Mouse (Mus musculus) left cerebral cortex, adult 2 months (tissue): ENCODE results near the gene Myo18a. TPM values are rescaled to one million over a fixed set of nuclear protein-coding genes. Genes with fewer than 3 reads are reported as not detected.

Experiments
- DNase-seq, 2 experiments: peaks; one replicate each; pipeline ENCODE4 v3.0.0; 2021 to 2022; ENCODE audit warnings: low spot score in 2 of 2, mixed read lengths in 1 of 2; ENCODE audit errors: extremely low spot score in 1 of 2
- H3K27ac ChIP-seq: fragments of 200-600 bp; 2 replicates; pipeline ENCODE4 v1.8.1; 2022
- H3K4me3 ChIP-seq: fragments of 200-600 bp; 2 replicates; pipeline ENCODE4 v1.8.1; 2022
- CTCF ChIP-seq: fragments of 200-600 bp; IDR thresholded peaks from 2 replicates; pipeline ENCODE4 v1.8.1; 2022; ENCODE audit warnings: antibody characterized with exemption, mild to moderate bottlenecking, moderate library complexity
- intact Hi-C: fragments of 180-260 bp; cut with DNase I; formaldehyde crosslinking; loops from one replicate; pipeline ENCODE4 v1.15.1; 2025
- total RNA-seq, 2 experiments: library from RNA; stranded (reverse); gene quantifications; 2 replicates each; pipeline ENCODE4 v1.2.3; 2021

Myo18a gene
- total RNA-seq, 2 experiments from 2014 or later, result 164 to 169 TPM

GRCm38 (mm10) chr11:77775701-77776400 lies 12.8 kb downstream of the Myo18a start:
- Histone ChIP-seq H3K27ac (no peak overlapping the region; the same call in 1 of the 2 replicates), H3K4me3 (no peak overlapping the region)
- intact Hi-C loops, result no loop called here
- no peak for DNase-seq
- no peak for TF ChIP-seq CTCF

GRCm38 (mm10) chr11:77777436-77777835 lies 14.4 kb downstream of the Myo18a start:
- intact Hi-C loops, result no loop called here
- H3K4me3 ChIP-seq, result no peak overlapping the region
- no peak for TF ChIP-seq CTCF

GRCm38 (mm10) chr11:77777937-77778336 lies 14.9 kb downstream of the Myo18a start:
- no peak for TF ChIP-seq CTCF
- no peak overlapping the region for H3K4me3 ChIP-seq
- DNase-seq, result no peak
- intact Hi-C loops, result no loop called here
- no peak overlapping the region for H3K27ac ChIP-seq

More at GRCm38 (mm10) chr11:77777436-77777835, 14.4 kb downstream of the Myo18a start:
- H3K27ac ChIP-seq, result no peak overlapping the region
- DNase-seq, result no peak

GRCm38 (mm10) chr11:77779240-77779639 lies 16.2 kb downstream of the Myo18a start:
- H3K27ac ChIP-seq, result no peak overlapping the region
- DNase-seq, result no peak
- no peak overlapping the region for H3K4me3 ChIP-seq
- intact Hi-C loops, result no loop called here
- TF ChIP-seq CTCF, result no peak

GRCm38 (mm10) chr11:77781088-77781487 lies 18.0 kb downstream of the Myo18a start:
- Histone ChIP-seq H3K4me3 (no peak overlapping the region), H3K27ac (no peak overlapping the region)
- TF ChIP-seq CTCF, result no peak
- no peak for DNase-seq
- intact Hi-C loops, result no loop called here

- H3K27ac ChIP-seq, result no peak overlapping the region
- DNase-seq, result no peak
- TF ChIP-seq CTCF, result no peak
- no peak overlapping the region for H3K4me3 ChIP-seq
- intact Hi-C loops, result no loop called here
These were observed 19.2 kb downstream of the Myo18a start for GRCm38 (mm10) chr11:77782104-77782815.

- peak overlapping the region; percentile 86 for H3K27ac ChIP-seq
- no peak overlapping the region for H3K4me3 ChIP-seq
- intact Hi-C loops, result no loop called here
- DNase-seq, result no peak
- TF ChIP-seq CTCF, result no peak
These were observed 20.2 kb downstream of the Myo18a start for GRCm38 (mm10) chr11:77783211-77783746.

GRCm38 (mm10) chr11:77783747-77784646 lies 21.0 kb downstream of the Myo18a start:
- no peak overlapping the region for H3K4me3 ChIP-seq
- peak; percentile 40 for TF ChIP-seq CTCF
- H3K27ac ChIP-seq, result peak overlapping the region; percentile 86
- peak in 1 of 2 experiments; percentile 25 for DNase-seq
- intact Hi-C loops, result no loop called here

GRCm38 (mm10) chr11:77784894-77785293 lies 21.8 kb downstream of the Myo18a start:
- H3K4me3 ChIP-seq, result no peak overlapping the region
- no peak for TF ChIP-seq CTCF
- intact Hi-C loops, result no loop called here
- no peak for DNase-seq
- H3K27ac ChIP-seq, result peak overlapping the region; percentile 86

- intact Hi-C loops, result no loop called here
- H3K27ac ChIP-seq, result peak overlapping the region; percentile 86
- no peak overlapping the region for H3K4me3 ChIP-seq
- TF ChIP-seq CTCF, result no peak
- no peak for DNase-seq
These were observed 22.3 kb downstream of the Myo18a start for GRCm38 (mm10) chr11:77785396-77785767.

GRCm38 (mm10) chr11:77785768-77786561 lies 22.9 kb downstream of the Myo18a start:
- peak in 1 of 2 experiments; percentile 19 for DNase-seq
- no peak for TF ChIP-seq CTCF
- Histone ChIP-seq H3K4me3 (no peak overlapping the region), H3K27ac (peak overlapping the region; percentile 86)
- intact Hi-C loops, result no loop called here
